22 mouse cellular contexts compared by ENCODE assay signal in the genomic region with DNA sequence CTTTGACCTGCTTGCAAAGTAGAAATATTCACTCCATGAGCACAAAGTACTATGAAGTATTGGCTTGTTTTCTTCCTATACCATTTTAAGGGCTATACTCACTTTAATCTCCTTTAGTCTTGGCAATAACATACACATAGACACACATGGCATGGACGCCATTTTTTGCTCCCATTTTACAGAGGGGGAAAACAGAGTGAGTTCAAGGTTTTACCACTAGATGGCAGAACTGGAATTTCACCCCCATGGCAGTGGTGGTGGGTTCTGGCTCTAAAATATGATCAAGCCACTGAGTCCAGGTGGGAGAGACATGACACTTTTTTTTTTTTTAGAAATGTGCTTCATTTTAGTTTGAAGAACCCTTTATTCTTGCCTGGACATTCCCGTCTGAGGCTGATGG. TPM values are rescaled to one million over a fixed set of nuclear protein-coding genes. Genes with fewer than 3 reads are reported as not detected.
DNase-seq lines count a peak whose midpoint lies in the region; ATAC-seq and TF ChIP-seq lines count a peak whose summit lies in the region.
"Had no signal": no experiment of that assay in that cellular context is flagged by ENCODE, and none has a peak within 500 bp of the region (broad histone marks: within the 10 kb centered on the region; RNA-seq: fewer than 3 reads in every experiment).

No protein-coding gene starts in this region.

- H3K27me3 ChIP-seq in heart, adult 2 months (ENCODE audit: control insufficient read depth, insufficient read depth, low read length), result peaks cover 7% of the 10 kb centered on the region
- peaks cover 6% of the 10 kb centered on the region for H3K27me3 ChIP-seq in lung, postnatal 0 days (replicated peaks; ENCODE audit: insufficient read depth, low read length)
- H3K27me3 ChIP-seq in G1E (ENCODE audit: insufficient read depth, low read length), result no peaks in the 10 kb centered on the region

- TF ChIP-seq CTCF in heart, adult 2 months (IDR thresholded peaks at IDR 0.05), result 0 out of 2 replicates have a peak, but pooled peaks have one; percentile 25
- 0 out of 2 replicates have a peak, but pooled peaks have one; percentile 7 for TF ChIP-seq CTCF in lung, postnatal 0 days (IDR thresholded peaks at IDR 0.05)
- peak; percentile 44; the same call in 1 of the 2 replicates for TF ChIP-seq CTCF in G1E (IDR thresholded peaks at IDR 0.05; ENCODE audit: low read depth, low read length)

- no peak for DNase-seq in heart, adult 2 months
- no peak for DNase-seq in heart, adult 18-20 months
- no peak for DNase-seq in lung, postnatal 0 days (ENCODE audit: low spot score)
- no peak for DNase-seq in lung, postnatal 4 days
- DNase-seq in G1E (ENCODE audit: low spot score), result no peak
- peak; percentile 17 for DNase-seq in thymus, postnatal 4 days
- no peak for DNase-seq in layer of hippocampus, postnatal 14 days (ENCODE audit: low spot score in 2 of 2)
- DNase-seq: adrenal gland, postnatal 25 days; B cell, adult 2 months; kidney, adult 11 months; lung, embryonic 14.5 days had no signal

- H3K9me3 ChIP-seq in lung, postnatal 0 days (ENCODE audit: low read length), result no peaks in the 10 kb centered on the region
- H3K9me3 ChIP-seq in G1E (replicated peaks), result no peaks in the 10 kb centered on the region
- H3K9me3 ChIP-seq: heart, embryonic 10.5 days; hindbrain, embryonic 12.5 days; limb, embryonic 13.5 days; midbrain, embryonic 13.5 days; neural tube, embryonic 15.5 days had no signal

- intact Hi-C loops in heart, adult 2 months (cut with DNase I), result no loop called here

- no peak for TF ChIP-seq POLR2A in heart, adult 2 months (IDR thresholded peaks at IDR 0.05; ENCODE audit: insufficient read depth, low read depth, low read length)

- H3K27ac ChIP-seq in heart, adult 2 months, result no peak overlapping the region
- H3K27ac ChIP-seq in lung, postnatal 0 days (ENCODE audit: low read length), result no peak overlapping the region
- H3K27ac ChIP-seq: heart, embryonic 10.5 days; hindbrain, embryonic 12.5 days; kidney, postnatal 0 days; limb, embryonic 13.5 days; midbrain, embryonic 13.5 days; neural tube, embryonic 15.5 days had no signal

- no peak overlapping the region for H3K9ac ChIP-seq in heart, adult 2 months (ENCODE audit: low read depth, low read length)
- no peak overlapping the region for H3K9ac ChIP-seq in lung, postnatal 0 days (replicated peaks; ENCODE audit: low read depth)
- H3K9ac ChIP-seq: hindbrain, embryonic 12.5 days; limb, embryonic 13.5 days; lung, embryonic 14.5 days; midbrain, embryonic 13.5 days; neural tube, embryonic 15.5 days had no signal

- TF ChIP-seq EP300 in heart, adult 2 months (IDR thresholded peaks at IDR 0.05; ENCODE audit: insufficient read depth, low read depth, low read length), result no peak
- TF ChIP-seq EP300 in lung, postnatal 0 days (IDR thresholded peaks at IDR 0.05), result no peak

- 60% methylated on average over 2 of the region's 2 CpGs for WGBS in heart, adult 2 months
- 61% methylated on average over 2 of the region's 2 CpGs for WGBS in lung, postnatal 0 days

- no peaks in the 10 kb centered on the region for H3K4me1 ChIP-seq in heart, adult 2 months (ENCODE audit: control insufficient read depth, insufficient read depth, low read length)
- peaks cover 5% of the 10 kb centered on the region; the same call in 1 of the 2 replicates for H3K4me1 ChIP-seq in lung, postnatal 0 days (ENCODE audit: insufficient read depth, low read depth, low read length)
- H3K4me1 ChIP-seq in G1E (ENCODE audit: insufficient read depth, low read depth, low read length), result peaks cover 51% of the 10 kb centered on the region

- no peak overlapping the region for H3K4me3 ChIP-seq in heart, adult 2 months
- no peak overlapping the region for H3K4me3 ChIP-seq in lung, postnatal 0 days (ENCODE audit: low read depth, low read length)
- H3K4me3 ChIP-seq in G1E (ENCODE audit: low read depth, low read length), result no peak overlapping the region
- H3K4me3 ChIP-seq: heart, embryonic 10.5 days; hindbrain, embryonic 12.5 days; limb, embryonic 13.5 days; midbrain, embryonic 13.5 days; myocyte; neural tube, embryonic 15.5 days had no signal

- H3K4me2 ChIP-seq in lung, postnatal 0 days (replicated peaks; ENCODE audit: low read depth, low read length), result no peak overlapping the region
- H3K4me2 ChIP-seq: hindbrain, embryonic 12.5 days; limb, embryonic 13.5 days; lung, embryonic 14.5 days; midbrain, embryonic 13.5 days; neural tube, embryonic 15.5 days had no signal

- no peaks in the 10 kb centered on the region for H3K79me2 ChIP-seq in heart, adult 2 months (replicated peaks; ENCODE audit: control insufficient read depth, insufficient read depth, low read length)

- H3K36me3 ChIP-seq in heart, adult 2 months (ENCODE audit: control insufficient read depth, insufficient read depth, low read length), result no peaks in the 10 kb centered on the region
- H3K36me3 ChIP-seq in lung, postnatal 0 days (ENCODE audit: insufficient read depth, low read length), result no peaks in the 10 kb centered on the region
- H3K36me3 ChIP-seq in G1E (replicated peaks), result peaks cover 93% of the 10 kb centered on the region
- H3K36me3 ChIP-seq: heart, embryonic 10.5 days; hindbrain, embryonic 12.5 days; limb, embryonic 13.5 days; midbrain, embryonic 13.5 days; neural tube, embryonic 15.5 days had no signal

- no peak for ATAC-seq in lung, postnatal 0 days
- ATAC-seq in G1E (ENCODE audit: extremely low read depth, insufficient number of reproducible peaks, low FRiP score, poor library complexity, severe bottlenecking), result no peak
- ATAC-seq: activated CD4-positive, CD25-positive, alpha-beta regulatory T cell, adult 4 months; midbrain, embryonic 13.5 days had no signal

RNA-seq across cellular contexts. Expression of a gene that starts 1.6 kb away (rescaled TPM):
- 1 to 10 TPM; 4.8 to 6.2 TPM for total RNA-seq in heart, adult 2 months (2021)
- polyA plus RNA-seq in heart, adult 2 months (2012; rRNA removed), result 6.9 and 8.0 TPM in 2 replicates
- 1 to 10 TPM; 5.4 to 8.4 TPM for total RNA-seq in heart, adult 18-20 months (2021)
- 0.19 and 0.45 TPM in 2 replicates for polyA plus RNA-seq in lung, postnatal 0 days (2015; fragmentation: Nextera tagmentation; extraction: Ambion mirVana)
- 33.8 and 36.3 TPM in 2 replicates for total RNA-seq in G1E (2014; fragmentation: Nextera tagmentation)
- 28.1 and 28.3 TPM in 2 replicates for total RNA-seq in G1E (2017)
- 7.4 and 10.6 TPM in 2 replicates for polyA plus RNA-seq in G1E (2012)
- total RNA-seq in layer of hippocampus, postnatal 14 days (2021), result 1 to 10 TPM; 8.3 to 8.7 TPM

RNA-seq across cellular contexts. Expression of a gene that starts 56.5 kb away (rescaled TPM):
- not detected for total RNA-seq in heart, adult 2 months (2021)
- polyA plus RNA-seq in heart, adult 2 months (2012; rRNA removed), result 0.61 TPM in 1 of 2 replicates, not detected in the other
- total RNA-seq in heart, adult 18-20 months (2021), result not detected
- 0.47 and 0.57 TPM in 2 replicates for polyA plus RNA-seq in lung, postnatal 0 days (2015; fragmentation: Nextera tagmentation; extraction: Ambion mirVana)
- not detected in 2 replicates for total RNA-seq in G1E (2014; fragmentation: Nextera tagmentation)
- total RNA-seq in G1E (2017), result 0.44 and 0.52 TPM in 2 replicates
- polyA plus RNA-seq in G1E (2012), result not detected in 2 replicates
- total RNA-seq in layer of hippocampus, postnatal 14 days (2021), result not detected
- total RNA-seq: adrenal gland, postnatal 25 days; heart, postnatal 10 days; layer of hippocampus, adult 18-20 months; left cerebral cortex, adult 8-10 months had no signal
